Mouse (Mus musculus) left cerebral cortex, adult 8-10 months (tissue): Measurements from ENCODE around the gene Scarb1. TPM values are rescaled to one million over a fixed set of nuclear protein-coding genes. Genes with fewer than 3 reads are reported as not detected.
A peak's percentile ranks its signal among the peaks of the same experiment; 100 is the strongest.

Experiments used
- DNase-seq, 2 experiments: peaks; one replicate each; pipeline ENCODE4 v3.0.0; 2022; ENCODE audit warnings: low spot score in 2 of 2
- total RNA-seq, 4 experiments: library from RNA; stranded (reverse); gene quantifications; 2 replicates each; pipeline ENCODE4 v1.2.4; 2022

Scarb1 gene
- total RNA-seq, 4 experiments from 2014 or later: 28.6 to 34.9 (median 30.0) TPM

GRCm38 (mm10) chr5:125364851-125365429 is 24.0 kb upstream of the Scarb1 start:
- DNase-seq: no peak

GRCm38 (mm10) chr5:125363894-125364293 is 23.0 kb upstream of the Scarb1 start:
- DNase-seq: no peak

- DNase-seq: no peak
These were observed 20.2 kb upstream of the Scarb1 start for GRCm38 (mm10) chr5:125360981-125361510.

DNA sequence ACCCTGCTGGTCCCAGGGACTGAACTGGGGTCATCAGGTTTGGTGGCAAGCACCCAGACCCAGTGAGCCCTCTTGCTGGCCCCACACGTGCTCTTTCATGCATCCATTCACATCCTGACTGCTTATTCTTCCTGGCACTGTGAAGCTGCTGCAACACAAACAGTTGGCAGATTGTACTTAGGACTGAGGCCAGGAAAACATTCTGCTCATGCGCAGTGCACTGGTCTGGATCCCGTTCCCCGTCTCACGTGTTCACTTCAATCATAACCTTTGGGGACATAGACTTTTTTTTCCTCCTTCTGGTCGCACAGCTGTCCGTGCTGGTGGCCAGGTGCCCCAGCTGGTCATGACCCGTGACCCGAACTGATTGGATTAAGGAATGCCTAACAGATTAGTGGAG is 19.7 kb upstream of the Scarb1 start:
- DNase-seq: no peak

DNA sequence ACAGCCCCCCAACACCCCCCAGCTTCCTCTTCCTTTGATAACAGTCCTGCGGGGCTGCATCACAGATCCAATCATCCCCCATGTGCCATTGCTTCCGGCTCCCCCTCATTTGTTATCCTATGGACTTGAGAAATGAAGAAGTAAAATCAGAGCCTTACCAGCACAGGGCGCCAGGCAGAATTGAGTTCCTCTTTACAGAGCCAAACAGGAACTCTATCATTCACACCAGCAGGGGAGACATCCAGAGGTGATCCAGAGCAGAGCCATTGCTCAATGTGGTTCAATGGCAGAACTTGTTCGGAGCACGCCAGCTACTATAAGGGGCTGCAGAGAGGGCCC is 17.3 kb upstream of the Scarb1 start:
- DNase-seq: no peak

DNA sequence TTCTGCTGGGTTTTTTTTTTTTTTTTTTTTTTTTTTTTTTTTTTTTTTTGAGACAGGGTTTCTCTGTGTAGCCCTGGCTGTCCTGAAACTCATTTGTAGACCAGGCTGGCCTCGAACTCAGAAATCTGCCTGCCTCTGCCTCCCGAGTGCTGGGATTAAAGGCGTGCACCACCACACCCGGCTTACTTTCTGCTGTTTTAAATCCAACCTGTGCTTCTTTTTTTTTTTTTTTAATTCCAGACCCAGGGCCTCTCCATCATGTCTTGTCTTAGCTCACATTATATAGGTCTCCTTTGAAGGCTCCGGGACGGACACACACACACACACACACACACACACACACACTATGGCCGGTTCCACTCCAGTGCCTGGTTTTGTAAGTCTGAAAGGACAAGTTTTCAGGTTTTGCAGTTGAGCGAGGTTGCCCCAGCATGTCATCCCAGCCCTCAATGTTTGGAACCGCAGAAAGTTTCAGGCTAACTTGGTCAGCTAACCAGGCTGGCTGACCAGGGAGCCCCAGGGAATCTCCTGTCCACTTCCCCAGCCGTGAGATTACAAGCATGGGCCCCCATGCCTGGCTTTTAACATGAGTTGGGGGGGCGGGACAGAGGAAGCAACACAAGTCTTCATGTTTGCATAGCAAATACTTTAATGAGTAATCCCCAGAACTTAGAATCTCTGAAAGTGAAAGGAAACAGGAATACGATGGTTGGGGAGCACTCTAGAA is 16.8 kb upstream of the Scarb1 start:
- no peak for DNase-seq

GRCm38 (mm10) chr5:125355650-125356049 is 14.8 kb upstream of the Scarb1 start:
- DNase-seq: no peak

- DNase-seq: no peak
These were observed 14.1 kb upstream of the Scarb1 start for GRCm38 (mm10) chr5:125354885-125355492.

- no peak for DNase-seq
These were observed 11.9 kb upstream of the Scarb1 start for GRCm38 (mm10) chr5:125352781-125353294.

- DNase-seq: no peak
These were observed 11.0 kb upstream of the Scarb1 start for GRCm38 (mm10) chr5:125351939-125352338.

DNA sequence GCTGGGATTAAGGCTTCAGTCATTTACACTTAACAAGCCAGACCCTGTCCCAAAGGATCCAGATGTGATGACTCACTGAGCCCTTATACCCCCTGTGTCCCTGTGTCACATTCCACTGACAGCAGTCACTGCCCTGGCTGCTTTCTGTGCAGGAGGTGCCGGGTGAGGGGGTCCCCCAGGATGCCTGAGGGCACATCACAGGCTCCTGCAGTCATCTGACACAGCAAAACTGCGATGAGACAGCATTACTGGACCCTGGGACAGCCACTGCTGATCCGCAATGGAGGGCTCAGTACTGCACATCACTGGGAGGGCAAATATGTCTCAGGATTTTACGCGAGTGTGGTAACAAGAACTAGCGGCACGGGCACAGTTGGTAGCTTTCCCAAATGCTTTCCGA is 10.2 kb upstream of the Scarb1 start:
- no peak for DNase-seq

DNA sequence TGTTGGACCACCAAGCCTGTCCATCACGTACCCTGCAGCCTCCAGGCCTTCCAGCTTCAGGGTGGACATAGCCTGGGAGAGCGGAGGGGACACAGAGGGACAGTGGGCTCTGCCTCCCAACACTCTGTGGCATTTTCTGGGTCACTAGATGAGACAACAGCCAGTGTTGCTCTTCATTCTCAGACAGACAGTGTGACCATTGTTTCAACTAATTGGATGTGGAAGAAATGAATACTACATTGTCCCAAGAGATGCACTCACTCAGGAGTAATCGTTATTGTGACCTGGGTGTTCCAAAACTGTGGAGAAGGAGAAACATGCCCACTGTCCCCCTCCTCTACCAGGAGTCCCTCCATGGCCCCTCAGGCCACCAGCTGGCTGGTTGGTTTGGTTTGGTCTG is 8.5 kb upstream of the Scarb1 start:
- DNase-seq: no peak

GRCm38 (mm10) chr5:125348487-125348886 is 7.6 kb upstream of the Scarb1 start:
- DNase-seq: peak in 1 of 2 experiments; percentile 42

GRCm38 (mm10) chr5:125348067-125348466 is 7.2 kb upstream of the Scarb1 start:
- DNase-seq: no peak

- DNase-seq: no peak
These were observed 3.4 kb upstream of the Scarb1 start for GRCm38 (mm10) chr5:125344296-125344695.

DNA sequence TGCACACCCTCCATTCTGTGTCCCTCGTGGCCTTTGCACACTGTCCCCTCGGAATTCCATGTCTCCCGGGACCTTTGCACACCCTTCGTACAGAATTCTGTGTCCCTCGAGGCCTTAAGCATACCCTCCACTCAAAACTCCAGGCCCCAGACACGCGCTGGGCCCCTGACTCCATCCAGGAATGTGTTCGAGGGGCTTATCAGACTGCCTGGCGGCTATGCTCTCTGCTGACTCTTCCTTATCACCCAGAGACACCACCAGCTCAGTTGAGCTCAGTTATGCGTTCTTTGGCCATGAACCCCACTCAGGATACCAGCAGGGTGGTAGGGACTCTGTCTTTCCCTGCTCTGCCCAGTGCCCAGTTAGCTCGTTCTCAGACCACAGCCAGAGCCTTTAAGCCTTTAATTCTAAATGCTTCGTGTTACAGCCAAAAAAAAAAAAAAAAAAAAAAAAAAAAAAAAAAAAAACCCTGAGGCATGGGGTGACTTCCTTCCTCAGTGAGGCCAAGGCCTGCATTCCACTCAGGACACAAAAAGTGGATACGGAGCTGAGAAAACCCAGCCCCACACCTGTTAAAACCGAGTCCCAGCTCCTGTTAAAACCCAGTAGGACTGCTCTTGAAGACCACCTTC is 681 bp upstream of the Scarb1 start:
- DNase-seq: no peak

DNA sequence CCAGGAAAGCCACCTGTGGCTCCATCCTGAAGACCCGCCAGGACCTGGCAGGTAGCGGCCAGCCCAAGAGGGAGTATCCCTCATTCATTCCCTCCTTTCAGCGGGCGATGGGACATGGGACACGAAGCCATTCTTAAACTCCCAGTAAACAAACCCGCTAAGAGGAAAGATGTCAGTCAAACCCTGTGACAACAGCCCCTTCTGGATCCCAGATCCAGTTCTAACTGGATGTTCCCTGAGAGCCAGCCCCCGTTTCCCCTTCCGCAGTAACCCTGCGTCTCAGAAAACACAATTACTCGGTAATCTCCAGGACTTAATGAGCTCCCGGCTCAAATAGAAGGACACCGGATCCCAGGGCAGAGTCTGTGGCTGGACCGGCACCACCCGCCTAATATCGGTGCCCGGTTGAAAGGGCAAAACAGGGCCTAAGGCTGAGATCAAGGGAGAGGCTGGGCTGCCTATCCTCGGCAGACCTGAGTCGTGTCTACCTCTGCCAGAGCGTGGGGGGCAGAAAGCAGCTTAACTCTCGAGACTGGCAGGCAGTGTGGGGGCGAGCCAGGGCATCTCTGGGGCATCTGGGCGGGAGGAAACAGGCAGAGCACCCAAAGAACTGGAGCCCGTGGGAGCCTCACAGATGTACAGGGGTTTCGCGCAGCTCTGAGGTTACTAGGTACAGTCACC is 903 bp downstream of the Scarb1 start:
- DNase-seq: peak in 1 of 2 experiments; percentile 25

DNA sequence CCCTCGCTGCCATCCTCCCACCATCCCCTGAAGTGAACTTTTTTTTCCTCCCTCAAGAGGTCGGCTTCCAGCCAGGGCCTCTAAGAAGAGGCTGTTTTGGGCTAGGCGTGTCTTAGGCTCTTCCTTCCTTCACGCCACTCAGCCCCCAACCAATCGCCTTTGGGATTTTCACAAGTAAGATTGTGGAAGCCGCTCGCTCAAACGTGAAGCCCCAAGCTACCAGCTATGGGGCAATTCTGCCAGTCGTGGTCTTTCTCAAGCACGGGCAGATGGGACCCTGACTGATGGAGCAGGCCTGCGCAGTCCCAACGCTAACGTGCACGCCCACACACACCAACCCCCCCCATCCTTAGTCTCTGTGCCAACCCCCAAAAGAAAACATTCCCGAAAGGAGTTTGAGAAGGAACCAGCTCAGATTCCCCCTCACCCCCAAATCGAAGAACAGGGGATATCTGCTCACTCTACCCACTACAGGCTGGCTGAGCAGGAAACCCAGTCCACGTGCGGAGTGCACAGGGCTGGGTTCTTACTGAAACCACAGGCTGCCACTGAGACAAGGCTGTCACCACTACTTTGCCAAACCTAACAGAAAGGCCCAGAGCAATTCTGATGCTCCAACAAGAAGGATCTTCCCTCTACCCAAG is 1.7 kb downstream of the Scarb1 start:
- DNase-seq: no peak

DNA sequence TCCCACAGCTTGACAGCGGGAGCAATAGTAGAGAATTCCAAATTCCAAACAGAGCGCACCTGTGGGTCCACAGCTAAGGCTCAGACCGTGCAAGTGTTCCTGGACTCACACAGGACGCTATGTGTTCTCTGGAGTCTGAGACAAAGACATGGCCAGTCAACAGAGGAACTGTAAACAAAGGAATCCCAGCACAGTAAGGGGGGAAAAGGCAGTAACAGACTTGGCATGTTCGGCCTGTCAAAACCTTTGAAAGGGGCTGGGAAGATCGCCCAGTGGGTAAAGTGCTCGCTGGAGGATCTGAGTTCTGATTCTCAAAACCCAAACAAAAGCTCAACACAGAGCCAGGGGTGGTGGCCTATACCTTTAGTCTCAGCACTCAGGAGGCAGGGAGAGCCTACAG is 3.4 kb downstream of the Scarb1 start:
- no peak for DNase-seq

DNA sequence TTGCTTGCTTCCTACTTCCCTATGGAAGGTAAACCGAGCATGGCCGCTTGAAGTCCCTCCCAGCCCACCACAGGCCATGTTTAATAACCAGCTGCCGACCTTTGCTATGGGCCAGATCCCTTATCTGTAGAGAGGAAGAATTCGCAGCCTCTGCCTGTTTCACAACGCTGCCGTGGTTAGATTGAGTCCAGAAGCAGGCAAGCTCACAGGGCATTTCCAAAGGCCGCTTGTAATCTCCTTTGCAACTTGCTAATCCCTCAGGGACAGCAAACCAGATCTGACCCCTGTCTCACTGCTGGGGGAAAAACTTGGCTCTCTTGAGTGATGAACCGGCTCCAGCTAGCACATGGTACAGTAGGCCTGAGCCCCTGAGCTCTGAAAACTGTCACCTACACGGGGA is 3.9 kb downstream of the Scarb1 start:
- no peak for DNase-seq

DNA sequence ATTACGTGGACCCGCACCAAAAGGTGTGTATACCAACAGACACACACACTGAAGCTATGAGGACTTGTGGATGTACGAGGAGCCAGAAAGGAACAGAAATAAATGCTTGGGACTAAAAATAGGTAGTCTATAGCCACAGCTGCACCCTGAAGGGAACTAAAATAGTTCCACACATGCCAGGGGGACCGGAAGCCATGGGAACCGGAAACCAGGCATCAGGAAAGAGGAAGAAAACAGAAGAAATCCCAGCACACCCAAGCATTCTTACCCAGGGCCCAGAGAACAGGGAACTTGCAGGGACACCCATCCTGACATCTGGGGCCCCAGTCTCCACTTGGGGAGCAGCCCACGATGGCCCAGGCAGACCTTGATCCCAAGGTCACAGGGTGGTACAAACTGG is 7.9 kb downstream of the Scarb1 start:
- no peak for DNase-seq
